Mouse (Mus musculus): ENCODE measurements around the gene Tnfrsf23. TPM values are rescaled to one million over a fixed set of nuclear protein-coding genes. Genes with fewer than 3 reads are reported as not detected.
A peak's percentile ranks its signal among the peaks of the same experiment; 100 is the strongest.

The Tnfrsf23 gene
- polyA plus RNA-seq, 1 experiment from 2014 or later, result 0.68 TPM

GRCm38 (mm10) chr7:143712023-143712422 lies 26.4 kb upstream of the Tnfrsf23 start:
- ATAC-seq (ENCODE audit: insufficient read depth, low FRiP score, low TSS enrichment) (no peak), DNase-seq (ENCODE audit: low spot score) (no peak)
- Histone ChIP-seq H3K27me3 (ENCODE audit: control insufficient read depth, insufficient read depth, low read length) (no peaks in the 10 kb centered on the region), H3K4me3 (ENCODE audit: low read depth, low read length) (no peak overlapping the region), H3K36me3 (ENCODE audit: control insufficient read depth, insufficient read depth, low read length) (peaks cover 7% of the 10 kb centered on the region), H3K9me3 (ENCODE audit: control insufficient read depth, low read length) (no peaks in the 10 kb centered on the region), H3K4me1 (ENCODE audit: control insufficient read depth, insufficient read depth, low read length) (no peaks in the 10 kb centered on the region), H3K4me2 (ENCODE audit: low read depth) (no peak overlapping the region), H3K27ac (ENCODE audit: low read depth, low read length) (no peak overlapping the region), H3K9ac (ENCODE audit: low read length) (no peak overlapping the region)
- WGBS, result 81% methylated on average over 4 of the region's 4 CpGs

DNA sequence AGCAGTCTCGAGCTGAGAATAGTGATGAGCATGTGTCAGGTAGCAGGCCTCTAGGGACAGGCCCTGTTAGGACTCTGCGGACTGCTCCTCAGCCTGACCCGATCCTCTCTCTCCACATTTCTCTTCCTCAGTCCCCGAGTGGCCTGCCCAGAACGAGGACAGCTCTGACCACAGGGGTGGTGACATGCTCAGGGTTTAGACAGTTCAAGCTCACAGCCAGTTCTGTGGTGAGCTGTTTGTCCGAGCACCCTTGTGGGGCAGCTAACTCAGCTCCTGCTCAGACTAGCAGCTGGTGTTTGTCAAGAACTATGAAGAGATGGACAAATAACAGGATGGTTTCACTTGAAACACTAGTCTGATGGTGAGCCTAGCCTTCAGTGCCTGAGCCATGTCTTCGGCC lies 25.7 kb upstream of the Tnfrsf23 start:
- H3K9ac ChIP-seq (ENCODE audit: low read length), result no peak overlapping the region
- no peak for DNase-seq (ENCODE audit: low spot score)
- H3K27me3 ChIP-seq (ENCODE audit: control insufficient read depth, insufficient read depth, low read length), result no peaks in the 10 kb centered on the region
- H3K9me3 ChIP-seq (ENCODE audit: control insufficient read depth, low read length), result no peaks in the 10 kb centered on the region
- no peak overlapping the region for H3K4me3 ChIP-seq (ENCODE audit: low read depth, low read length)
- no peak for ATAC-seq (ENCODE audit: insufficient read depth, low FRiP score, low TSS enrichment)
- WGBS, result 78% methylated on average over 7 of the region's 7 CpGs
- no peaks in the 10 kb centered on the region for H3K4me1 ChIP-seq (ENCODE audit: control insufficient read depth, insufficient read depth, low read length)
- H3K36me3 ChIP-seq (ENCODE audit: control insufficient read depth, insufficient read depth, low read length), result peaks cover 7% of the 10 kb centered on the region
- H3K4me2 ChIP-seq (ENCODE audit: low read depth), result no peak overlapping the region
- no peak overlapping the region for H3K27ac ChIP-seq (ENCODE audit: low read depth, low read length)

DNA sequence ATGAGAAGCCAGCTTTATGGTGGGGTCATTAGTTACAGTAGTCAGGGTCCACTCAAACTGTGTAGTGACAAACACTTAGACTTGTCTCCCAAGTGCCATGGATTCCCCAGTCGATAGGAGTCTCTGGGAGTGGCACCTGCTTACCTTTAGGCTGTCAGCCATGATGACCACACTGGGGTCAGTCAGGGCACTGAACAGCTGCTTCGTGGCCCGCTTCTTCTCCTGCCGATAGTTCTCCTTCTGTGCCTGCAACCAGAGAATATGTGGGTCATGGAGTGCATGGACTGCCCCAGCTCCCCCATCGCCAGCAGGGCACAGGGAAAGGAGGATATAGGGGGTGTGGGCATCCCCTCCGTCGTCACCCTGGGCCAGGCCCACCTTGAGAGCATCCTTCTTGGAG lies 23.7 kb upstream of the Tnfrsf23 start:
- DNase-seq (ENCODE audit: low spot score), result no peak
- Histone ChIP-seq H3K9me3 (ENCODE audit: control insufficient read depth, low read length) (no peaks in the 10 kb centered on the region), H3K4me3 (ENCODE audit: low read depth, low read length) (no peak overlapping the region), H3K36me3 (ENCODE audit: control insufficient read depth, insufficient read depth, low read length) (peaks cover 7% of the 10 kb centered on the region), H3K27ac (ENCODE audit: low read depth, low read length) (no peak overlapping the region), H3K4me1 (ENCODE audit: control insufficient read depth, insufficient read depth, low read length) (no peaks in the 10 kb centered on the region), H3K9ac (ENCODE audit: low read length) (no peak overlapping the region), H3K27me3 (ENCODE audit: control insufficient read depth, insufficient read depth, low read length) (no peaks in the 10 kb centered on the region), H3K4me2 (ENCODE audit: low read depth) (no peak overlapping the region)
- ATAC-seq (ENCODE audit: insufficient read depth, low FRiP score, low TSS enrichment), result no peak
- 83% methylated on average over 7 of the region's 7 CpGs for WGBS

DNA sequence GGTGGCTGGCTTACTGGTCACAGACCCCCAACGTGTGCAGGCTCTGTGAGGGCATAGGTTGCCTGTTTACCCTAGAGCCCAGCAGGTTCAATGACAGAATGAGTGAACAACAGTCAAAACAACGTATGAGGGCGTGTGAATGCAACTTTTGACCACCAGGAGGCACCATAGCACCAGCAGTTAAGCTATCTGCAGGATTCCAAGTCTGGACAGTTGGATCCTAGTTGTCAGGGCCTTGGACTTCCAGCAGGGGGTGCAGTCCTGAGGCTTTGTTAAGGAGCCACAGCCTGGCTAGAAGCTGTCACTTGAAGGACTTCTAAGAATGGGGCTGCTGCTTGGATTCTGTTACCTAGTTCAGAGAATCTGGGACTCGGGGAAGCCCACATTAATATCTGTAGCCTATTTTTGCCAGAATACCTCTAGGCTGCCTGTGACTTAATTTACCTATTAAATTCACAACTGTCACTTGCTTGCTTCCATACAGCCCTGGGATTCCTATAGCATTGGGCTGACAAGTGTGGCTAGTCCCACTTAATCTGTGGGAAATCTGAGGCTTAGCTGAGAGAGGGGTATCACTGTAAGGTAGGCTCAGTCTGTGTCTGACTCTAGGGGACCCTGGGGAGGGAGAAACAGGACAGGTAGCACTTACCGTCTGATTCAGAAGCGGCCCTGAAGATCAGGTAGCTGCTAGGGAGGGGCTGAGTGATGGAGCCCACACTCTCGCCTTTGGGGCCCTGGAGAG lies 21.2 kb upstream of the Tnfrsf23 start:
- Histone ChIP-seq H3K4me2 (ENCODE audit: low read depth) (no peak overlapping the region), H3K27me3 (ENCODE audit: control insufficient read depth, insufficient read depth, low read length) (no peaks in the 10 kb centered on the region), H3K9me3 (ENCODE audit: control insufficient read depth, low read length) (no peaks in the 10 kb centered on the region), H3K4me1 (ENCODE audit: control insufficient read depth, insufficient read depth, low read length) (no peaks in the 10 kb centered on the region), H3K36me3 (ENCODE audit: control insufficient read depth, insufficient read depth, low read length) (peaks cover 7% of the 10 kb centered on the region), H3K4me3 (ENCODE audit: low read depth, low read length) (no peak overlapping the region), H3K27ac (ENCODE audit: low read depth, low read length) (no peak overlapping the region), H3K9ac (ENCODE audit: low read length) (no peak overlapping the region)
- WGBS, result 38% methylated on average over 7 of the region's 7 CpGs
- peak; percentile 53 for ATAC-seq (ENCODE audit: insufficient read depth, low FRiP score, low TSS enrichment)
- peak; percentile 93 for DNase-seq (ENCODE audit: low spot score)

GRCm38 (mm10) chr7:143696140-143696539 lies 10.5 kb upstream of the Tnfrsf23 start:
- no peak for ATAC-seq (ENCODE audit: insufficient read depth, low FRiP score, low TSS enrichment)
- Histone ChIP-seq H3K4me2 (ENCODE audit: low read depth) (no peak overlapping the region), H3K9me3 (ENCODE audit: control insufficient read depth, low read length) (no peaks in the 10 kb centered on the region), H3K4me1 (ENCODE audit: control insufficient read depth, insufficient read depth, low read length) (no peaks in the 10 kb centered on the region), H3K36me3 (ENCODE audit: control insufficient read depth, insufficient read depth, low read length) (no peaks in the 10 kb centered on the region; the same call in none of the 2 replicates), H3K27ac (ENCODE audit: low read depth, low read length) (no peak overlapping the region), H3K27me3 (ENCODE audit: control insufficient read depth, insufficient read depth, low read length) (no peaks in the 10 kb centered on the region), H3K9ac (ENCODE audit: low read length) (no peak overlapping the region), H3K4me3 (ENCODE audit: low read depth, low read length) (no peak overlapping the region)
- WGBS, result 61% methylated on average over 2 of the region's 2 CpGs
- DNase-seq (ENCODE audit: low spot score), result no peak

DNA sequence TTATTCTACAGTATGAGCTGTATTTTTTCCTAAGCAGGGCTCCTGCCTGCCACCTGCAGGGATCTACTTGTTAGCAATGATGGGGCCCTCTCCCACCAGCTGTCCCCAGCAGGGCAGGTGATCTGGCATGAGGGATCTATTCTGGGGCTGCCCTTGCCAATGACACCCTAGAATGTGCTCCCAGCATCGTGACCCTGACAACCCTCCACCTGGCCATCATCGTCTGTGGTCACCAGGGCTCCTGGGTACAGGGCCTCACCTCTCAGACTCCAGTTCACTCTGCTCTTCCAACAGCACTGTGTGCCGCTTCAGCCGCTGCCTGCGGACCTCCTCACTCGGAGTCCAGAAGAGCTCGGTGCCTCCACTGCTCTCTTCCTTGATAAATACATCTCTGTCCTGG lies 8.9 kb upstream of the Tnfrsf23 start:
- Histone ChIP-seq H3K4me3 (ENCODE audit: low read depth, low read length) (no peak overlapping the region), H3K4me1 (ENCODE audit: control insufficient read depth, insufficient read depth, low read length) (no peaks in the 10 kb centered on the region), H3K27me3 (ENCODE audit: control insufficient read depth, insufficient read depth, low read length) (no peaks in the 10 kb centered on the region), H3K9me3 (ENCODE audit: control insufficient read depth, low read length) (no peaks in the 10 kb centered on the region), H3K36me3 (ENCODE audit: control insufficient read depth, insufficient read depth, low read length) (no peaks in the 10 kb centered on the region; the same call in none of the 2 replicates), H3K27ac (ENCODE audit: low read depth, low read length) (no peak overlapping the region), H3K9ac (ENCODE audit: low read length) (no peak overlapping the region), H3K4me2 (ENCODE audit: low read depth) (no peak overlapping the region)
- 92% methylated on average over 7 of the region's 7 CpGs for WGBS
- no peak for DNase-seq (ENCODE audit: low spot score)
- no peak for ATAC-seq (ENCODE audit: insufficient read depth, low FRiP score, low TSS enrichment)

DNA sequence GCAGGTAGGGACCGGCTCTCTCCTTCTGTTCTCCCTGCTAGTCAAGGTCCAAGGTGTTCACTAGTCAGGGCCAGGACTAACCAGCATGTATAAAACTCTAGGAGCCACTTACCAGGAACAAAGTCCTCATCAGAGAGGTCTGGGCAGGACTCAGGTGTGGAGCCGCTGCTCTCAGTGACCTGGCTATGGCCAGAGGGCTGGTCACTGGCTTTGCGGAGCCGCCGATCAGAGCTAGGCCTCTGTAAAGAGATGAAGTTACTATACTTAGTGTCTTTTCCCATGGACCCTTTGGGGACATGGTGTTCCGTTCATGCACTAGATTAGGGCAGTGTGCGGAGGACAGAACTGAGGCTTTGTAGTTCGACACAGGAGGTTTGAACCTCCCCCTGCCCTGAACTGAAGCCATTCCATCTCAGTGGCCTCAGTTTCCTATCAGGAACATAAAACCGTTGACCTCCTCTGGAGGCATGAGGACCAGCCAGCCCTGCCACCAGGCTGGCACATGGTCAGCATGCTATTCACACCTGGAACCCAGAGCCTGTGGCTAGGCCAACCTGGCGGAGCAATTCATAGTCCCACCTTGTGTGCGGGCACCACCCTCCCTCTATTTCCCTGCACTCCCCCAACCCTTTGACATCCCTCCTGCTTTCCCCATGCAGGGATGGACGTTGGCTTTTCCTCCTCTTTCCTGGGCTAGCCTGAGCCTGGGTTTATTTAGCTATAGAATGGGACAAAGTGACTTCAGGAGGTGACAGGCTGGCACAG lies 7.3 kb upstream of the Tnfrsf23 start:
- ATAC-seq (ENCODE audit: insufficient read depth, low FRiP score, low TSS enrichment) (no peak), DNase-seq (ENCODE audit: low spot score) (no peak)
- H3K36me3 ChIP-seq (ENCODE audit: control insufficient read depth, insufficient read depth, low read length), result no peaks in the 10 kb centered on the region; the same call in none of the 2 replicates
- WGBS, result 87% methylated on average over 12 of the region's 12 CpGs
- H3K9me3 ChIP-seq (ENCODE audit: control insufficient read depth, low read length), result no peaks in the 10 kb centered on the region
- no peaks in the 10 kb centered on the region for H3K27me3 ChIP-seq (ENCODE audit: control insufficient read depth, insufficient read depth, low read length)
- H3K27ac ChIP-seq (ENCODE audit: low read depth, low read length), result no peak overlapping the region
- H3K4me3 ChIP-seq (ENCODE audit: low read depth, low read length), result no peak overlapping the region
- H3K4me2 ChIP-seq (ENCODE audit: low read depth), result no peak overlapping the region
- no peak overlapping the region for H3K9ac ChIP-seq (ENCODE audit: low read length)
- H3K4me1 ChIP-seq (ENCODE audit: control insufficient read depth, insufficient read depth, low read length), result no peaks in the 10 kb centered on the region

- Histone ChIP-seq H3K36me3 (ENCODE audit: control insufficient read depth, insufficient read depth, low read length) (no peaks in the 10 kb centered on the region; the same call in none of the 2 replicates), H3K27me3 (ENCODE audit: control insufficient read depth, insufficient read depth, low read length) (no peaks in the 10 kb centered on the region), H3K4me2 (ENCODE audit: low read depth) (no peak overlapping the region), H3K27ac (ENCODE audit: low read depth, low read length) (no peak overlapping the region), H3K9me3 (ENCODE audit: control insufficient read depth, low read length) (no peaks in the 10 kb centered on the region), H3K9ac (ENCODE audit: low read length) (no peak overlapping the region), H3K4me3 (ENCODE audit: low read depth, low read length) (no peak overlapping the region), H3K4me1 (ENCODE audit: control insufficient read depth, insufficient read depth, low read length) (no peaks in the 10 kb centered on the region)
- DNase-seq (ENCODE audit: low spot score) (no peak), ATAC-seq (ENCODE audit: insufficient read depth, low FRiP score, low TSS enrichment) (no peak)
- WGBS, result 89% methylated on average over 4 of the region's 4 CpGs
Observed at GRCm38 (mm10) chr7:143691909-143692308, 6.2 kb upstream of the Tnfrsf23 start.

DNA sequence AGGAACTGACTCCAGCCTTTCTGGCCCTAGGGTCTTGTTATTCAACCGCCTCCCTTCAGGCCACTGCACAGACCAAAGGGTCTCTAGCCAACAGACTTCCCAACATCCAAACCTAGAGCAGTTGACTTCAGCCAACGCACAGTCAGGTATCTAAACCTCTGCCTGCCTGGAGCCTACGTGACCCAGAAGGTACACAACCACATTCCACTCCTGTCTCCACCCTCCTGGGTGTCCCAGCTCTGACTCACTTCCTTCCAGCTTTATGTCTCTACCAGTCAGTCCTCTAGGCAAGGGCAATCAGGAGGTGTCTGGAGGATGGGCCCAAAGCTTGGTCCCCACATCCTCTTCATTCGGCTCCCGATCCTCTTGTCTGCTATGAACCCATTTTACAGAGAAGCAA lies 5.5 kb upstream of the Tnfrsf23 start:
- ATAC-seq (ENCODE audit: insufficient read depth, low FRiP score, low TSS enrichment), result no peak
- whole genome bisulfite sequencing, result 90% methylated on average over 5 of the region's 5 CpGs
- DNase-seq (ENCODE audit: low spot score), result no peak
- no peak overlapping the region for H3K9ac ChIP-seq (ENCODE audit: low read length)
- no peak overlapping the region for H3K27ac ChIP-seq (ENCODE audit: low read depth, low read length)
- H3K9me3 ChIP-seq (ENCODE audit: control insufficient read depth, low read length), result no peaks in the 10 kb centered on the region
- no peaks in the 10 kb centered on the region for H3K27me3 ChIP-seq (ENCODE audit: control insufficient read depth, insufficient read depth, low read length)
- H3K4me1 ChIP-seq (ENCODE audit: control insufficient read depth, insufficient read depth, low read length), result no peaks in the 10 kb centered on the region
- H3K4me3 ChIP-seq (ENCODE audit: low read depth, low read length), result no peak overlapping the region
- H3K36me3 ChIP-seq (ENCODE audit: control insufficient read depth, insufficient read depth, low read length), result no peaks in the 10 kb centered on the region; the same call in none of the 2 replicates
- no peak overlapping the region for H3K4me2 ChIP-seq (ENCODE audit: low read depth)

All from neural tube, embryonic 11.5 days (tissue).